Mouse (Mus musculus) CD4-positive, CD25-positive, alpha-beta regulatory T cell, adult 4 months (primary cell): Measurements from ENCODE around the gene Pnrc2. TPM values are rescaled to one million over a fixed set of nuclear protein-coding genes. Genes with fewer than 3 reads are reported as not detected.
A peak's percentile ranks its signal among the peaks of the same experiment; 100 is the strongest.

Source experiments
- ATAC-seq: one replicate; pipeline ENCODE4 v1.8.0; 2017
- polyA plus RNA-seq, 2 experiments: library from polyadenylated mRNA; unstranded; fragments of 100-300 nt; shearing (Covaris generic); gene quantifications; one replicate each; pipeline ENCODE4 v1.2.1; 2017

The Pnrc2 gene
- polyA plus RNA-seq: 100 to 1,000 TPM; 206 to 221 TPM

GRCm38 (mm10) chr4:135873526-135874202 lies at the start of gene Pnrc2:
Gene Pnrc2, minus strand, starts transcription at chr4:135873850.
- peak; percentile 60 for ATAC-seq

- ATAC-seq: no peak
These were observed 48.5 kb upstream of the Pnrc2 start for GRCm38 (mm10) chr4:135922190-135922589.

- ATAC-seq: no peak
These were observed 47.8 kb upstream of the Pnrc2 start for GRCm38 (mm10) chr4:135921257-135922120.

- peak; percentile 95 for ATAC-seq
These were observed 46.9 kb upstream of the Pnrc2 start, which contains the start of gene Fuca1 for GRCm38 (mm10) chr4:135920304-135921241. Gene Fuca1, plus strand, starts transcription at chr4:135920735.

DNA sequence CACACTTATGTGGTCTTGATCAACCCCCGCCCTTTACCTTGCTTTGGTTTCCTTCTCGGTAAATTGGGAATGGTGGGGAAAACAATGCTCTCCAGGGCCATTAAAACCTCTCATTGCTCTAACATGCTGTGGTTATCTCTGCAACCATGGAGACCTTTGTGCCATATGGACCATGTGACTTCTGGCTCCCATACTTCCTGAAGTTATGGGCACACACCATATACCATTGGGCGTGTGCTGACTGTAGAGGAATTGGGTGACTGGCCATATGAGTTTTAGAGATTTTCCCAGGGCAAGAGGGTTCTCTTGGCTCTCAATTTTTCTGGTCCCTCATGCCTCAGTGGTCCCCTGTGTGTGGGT lies 45.6 kb upstream of the Pnrc2 start:
- no peak for ATAC-seq

- ATAC-seq: no peak
These were observed 45.1 kb upstream of the Pnrc2 start for GRCm38 (mm10) chr4:135918635-135919279.

GRCm38 (mm10) chr4:135913433-135913832 lies 39.8 kb upstream of the Pnrc2 start:
- no peak for ATAC-seq

GRCm38 (mm10) chr4:135912835-135913234 lies 39.2 kb upstream of the Pnrc2 start:
- no peak for ATAC-seq

- ATAC-seq: no peak
These were observed 38.5 kb upstream of the Pnrc2 start for GRCm38 (mm10) chr4:135912164-135912563.

- ATAC-seq: peak; percentile 98
These were observed 37.9 kb upstream of the Pnrc2 start for GRCm38 (mm10) chr4:135911531-135911930.

DNA sequence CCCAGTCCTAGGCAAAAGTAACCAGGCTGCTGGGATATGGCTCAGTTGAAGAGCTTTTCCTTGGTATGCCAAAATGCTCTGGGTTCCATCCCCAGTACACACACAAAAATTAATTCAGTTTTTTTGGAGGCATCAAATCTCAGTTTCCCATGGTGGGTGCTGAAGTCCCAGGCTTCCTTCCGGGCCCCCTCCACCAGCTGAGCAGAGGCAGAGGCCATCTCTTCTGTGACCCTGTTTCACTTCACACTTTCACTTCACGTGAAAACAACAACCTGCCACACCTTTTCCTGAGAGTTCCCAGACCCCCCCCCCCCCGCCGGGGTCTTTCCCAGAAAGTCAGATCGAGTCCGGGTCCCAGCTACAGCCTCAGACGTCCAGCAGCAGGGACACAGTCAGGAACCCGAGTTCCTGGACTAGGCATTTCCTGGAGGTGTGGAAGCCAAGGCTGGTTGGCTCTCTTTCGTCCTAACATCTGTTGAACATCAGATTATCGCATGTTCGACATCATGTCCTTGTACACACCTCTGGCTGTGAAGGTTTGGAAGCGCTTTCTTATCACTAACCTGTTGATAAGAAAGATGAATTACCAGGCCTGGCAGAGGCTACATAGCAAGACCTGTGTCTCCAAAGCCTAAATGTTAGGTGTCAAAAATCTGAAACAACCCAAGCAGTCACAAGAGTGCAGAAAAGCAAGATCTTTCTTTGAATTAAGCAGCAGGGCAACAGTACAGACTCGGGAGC lies 35.8 kb upstream of the Pnrc2 start:
- no peak for ATAC-seq

DNA sequence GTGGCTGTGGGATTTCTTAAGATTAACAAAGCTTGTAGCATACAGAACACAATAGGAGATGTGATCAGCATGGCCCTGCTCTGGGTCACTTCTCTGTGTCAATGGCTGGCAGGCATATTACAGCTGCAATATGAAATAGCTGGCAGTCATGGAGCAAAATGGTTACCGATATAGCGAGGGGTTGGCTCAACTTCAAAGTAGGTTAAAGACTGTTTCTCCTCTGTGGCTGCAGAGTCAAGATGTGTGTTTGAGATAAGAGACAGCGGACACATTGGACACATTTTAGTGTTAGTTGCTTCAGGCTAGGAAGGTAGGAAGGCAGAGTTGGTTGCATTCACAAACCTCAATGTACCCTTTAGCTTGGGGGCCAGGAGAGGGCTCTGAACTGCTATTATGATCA lies 33.0 kb upstream of the Pnrc2 start:
- ATAC-seq: no peak

DNA sequence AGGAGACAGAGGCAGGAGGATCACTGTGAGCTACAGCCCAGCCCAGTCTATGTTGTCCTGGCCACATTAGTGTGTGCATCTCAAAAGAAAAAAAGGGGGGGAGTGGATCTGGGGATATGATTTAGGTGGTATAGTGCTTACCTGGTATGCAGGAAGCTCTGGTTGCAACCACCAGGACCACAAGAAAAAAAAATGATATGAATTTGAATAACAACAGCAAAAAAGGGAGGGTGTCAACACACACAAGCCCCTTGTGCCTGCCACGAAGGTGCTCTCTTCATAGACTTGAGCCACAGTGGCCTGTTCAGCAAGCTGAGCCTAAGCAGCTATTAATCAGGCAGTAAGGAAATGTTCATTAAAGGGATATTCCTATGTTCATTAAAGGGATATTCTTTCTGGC lies 31.2 kb upstream of the Pnrc2 start:
- ATAC-seq: peak; percentile 29

DNA sequence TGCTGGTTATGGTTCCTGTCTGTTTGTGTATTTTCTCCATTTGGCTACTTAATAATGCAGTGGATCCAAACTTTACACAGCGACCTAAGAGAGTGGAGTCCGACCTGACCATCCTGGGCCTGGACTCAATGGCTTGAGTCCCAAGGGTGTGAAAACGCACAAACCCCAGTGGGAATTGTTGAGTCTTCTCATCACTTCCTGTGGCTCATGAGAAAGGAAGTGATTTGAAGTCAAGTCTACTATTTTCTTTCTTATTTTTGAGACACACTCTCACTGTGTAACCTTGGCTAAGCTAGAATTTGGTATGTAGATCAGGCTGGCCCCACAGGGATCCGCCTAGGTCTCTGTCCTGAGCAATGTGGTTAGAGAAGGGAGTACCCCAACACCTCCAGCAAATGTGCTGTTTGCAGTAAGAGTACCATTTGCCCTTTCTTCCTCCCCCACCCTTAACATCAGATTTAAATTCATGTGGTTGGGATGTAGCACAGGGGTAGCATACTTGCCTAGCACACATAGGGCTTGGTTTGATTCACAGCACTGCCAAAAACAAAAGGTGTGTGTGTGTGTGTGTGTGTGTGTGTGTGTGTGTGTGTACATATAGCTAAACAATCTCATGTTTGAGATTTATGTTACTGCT lies 29.1 kb upstream of the Pnrc2 start:
- ATAC-seq: no peak

DNA sequence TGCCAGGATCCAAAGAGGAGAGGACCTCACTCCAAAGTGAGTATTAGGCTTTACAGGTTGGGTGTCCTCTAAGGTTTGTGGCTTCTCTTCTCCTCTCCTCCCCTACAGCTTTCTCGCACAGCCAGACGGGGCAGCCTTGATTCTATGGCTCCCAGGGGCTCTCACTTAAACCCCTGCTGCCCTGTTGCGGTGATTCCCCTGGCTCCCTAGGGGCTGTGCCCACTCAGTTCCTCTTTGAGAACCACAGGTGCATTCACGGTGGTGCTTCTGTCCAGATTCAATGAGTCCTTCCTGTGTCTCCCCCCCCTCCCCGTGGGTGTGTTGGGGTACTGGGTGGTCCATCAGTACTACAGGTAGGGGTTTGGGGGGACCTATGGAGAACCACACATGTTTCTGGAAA lies 26.4 kb upstream of the Pnrc2 start:
- ATAC-seq: no peak

DNA sequence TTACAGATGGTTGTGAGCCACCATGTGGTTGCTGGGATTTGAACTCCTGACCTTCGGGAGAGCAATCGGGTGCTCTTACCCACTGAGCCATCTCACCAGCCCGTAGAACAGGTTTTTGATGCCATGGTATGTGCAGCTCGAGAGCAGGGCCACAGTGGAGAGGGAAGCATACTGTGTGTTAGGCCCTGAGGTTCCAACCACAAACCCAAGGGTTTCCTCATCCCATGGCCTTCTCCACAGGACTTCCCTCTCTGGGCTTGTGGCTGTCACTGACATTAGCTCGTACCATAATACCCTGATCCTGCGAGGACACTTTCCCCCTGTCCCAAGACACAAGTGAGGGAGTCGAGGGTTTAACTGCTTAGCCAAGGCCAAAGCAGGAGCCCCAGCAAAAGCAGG lies 25.4 kb upstream of the Pnrc2 start:
- no peak for ATAC-seq

- ATAC-seq: peak; percentile 91
These were observed 24.9 kb upstream of the Pnrc2 start for GRCm38 (mm10) chr4:135898380-135899049.

GRCm38 (mm10) chr4:135896157-135896556 lies 22.5 kb upstream of the Pnrc2 start:
- peak; percentile 32 for ATAC-seq

GRCm38 (mm10) chr4:135895071-135895571 lies 21.5 kb upstream of the Pnrc2 start, which contains the start of gene Cnr2:
Gene Cnr2, plus strand, starts transcription at chr4:135895394.
- peak; percentile 57 for ATAC-seq

- no peak for ATAC-seq
These were observed 19.2 kb upstream of the Pnrc2 start for GRCm38 (mm10) chr4:135892884-135893283.
